Mouse (Mus musculus) hindbrain, embryonic 15.5 days (tissue): ENCODE data around the gene Phf3. TPM values are rescaled to one million over a fixed set of nuclear protein-coding genes. Genes with fewer than 3 reads are reported as not detected.

Experiments
- polyA plus RNA-seq: library from polyadenylated mRNA; unstranded; fragments of >200 nt; fragmentation: Nextera tagmentation; extraction: Ambion mirVana; gene quantifications from 2 replicates; pipeline ENCODE4 v1.2.1, GENCODE M21; 2015

Gene Phf3
- polyA plus RNA-seq, 1 experiment from 2014 or later: 34.9 TPM

Other genes starting within 250 kb of the Phf3 start
- not detected in 2 replicates for gene AC153137.1, start 104.0 kb upstream of the Phf3 start, polyA plus RNA-seq